Mouse (Mus musculus) CD4-positive helper T cell, adult 2 months (primary cell): ENCODE data around the gene Dnmt3a.

Experiments
- DNase-seq: peaks from one replicate; pipeline ENCODE4 v3.0.0-alpha.2; 2012; ENCODE audit warnings: low read depth, missing footprints, low spot score

Gene Dnmt3a

GRCm38 (mm10) chr12:3852521-3852920, 46.7 kb downstream of the Dnmt3a start:
- DNase-seq: peak; percentile 26

GRCm38 (mm10) chr12:3854419-3854818, 48.6 kb downstream of the Dnmt3a start:
- DNase-seq: no peak

GRCm38 (mm10) chr12:3855762-3856501, 50.1 kb downstream of the Dnmt3a start:
- DNase-seq: peak; percentile 69

DNA sequence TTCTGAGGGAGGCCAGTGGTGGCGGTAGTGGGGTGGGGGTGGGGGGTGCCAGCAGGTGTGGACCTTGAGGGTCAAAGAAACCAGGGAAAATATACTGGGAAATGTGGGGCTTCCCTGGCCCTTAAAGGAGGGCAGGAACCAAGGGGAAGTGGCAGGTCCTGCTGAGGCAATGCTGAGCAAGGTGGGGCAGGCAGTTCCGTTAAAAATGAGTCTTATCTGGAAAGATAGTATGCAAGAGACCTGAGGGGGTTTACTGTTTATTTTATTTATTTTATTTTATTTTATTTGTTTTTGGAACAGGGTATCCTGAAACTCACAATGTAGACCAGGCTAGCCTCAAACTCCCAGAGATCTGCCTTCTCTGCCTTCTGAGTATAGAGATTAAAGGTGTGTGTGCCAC, 50.9 kb downstream of the Dnmt3a start:
- DNase-seq: no peak

DNA sequence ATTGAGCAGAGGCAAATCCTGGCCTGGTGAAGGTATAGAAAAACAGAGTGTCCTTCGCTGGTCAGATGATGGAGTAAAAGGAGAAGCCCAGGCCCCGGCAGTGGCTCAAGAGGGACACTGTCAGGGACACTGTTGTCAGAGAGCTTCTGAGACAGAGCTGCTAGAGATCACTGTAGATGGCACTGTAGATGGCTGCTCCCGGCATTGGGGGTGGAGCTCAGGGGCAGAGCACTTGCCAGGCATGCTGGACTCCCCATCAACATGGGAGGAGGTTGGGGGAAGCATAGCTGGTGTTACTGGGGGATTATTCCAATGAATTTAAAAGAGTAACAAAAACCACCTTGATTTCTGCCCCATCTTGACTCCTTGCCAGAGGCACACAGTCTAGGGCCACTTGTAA, 51.4 kb downstream of the Dnmt3a start:
- DNase-seq: no peak

GRCm38 (mm10) chr12:3857773-3858172, 52.0 kb downstream of the Dnmt3a start:
- DNase-seq: no peak

DNA sequence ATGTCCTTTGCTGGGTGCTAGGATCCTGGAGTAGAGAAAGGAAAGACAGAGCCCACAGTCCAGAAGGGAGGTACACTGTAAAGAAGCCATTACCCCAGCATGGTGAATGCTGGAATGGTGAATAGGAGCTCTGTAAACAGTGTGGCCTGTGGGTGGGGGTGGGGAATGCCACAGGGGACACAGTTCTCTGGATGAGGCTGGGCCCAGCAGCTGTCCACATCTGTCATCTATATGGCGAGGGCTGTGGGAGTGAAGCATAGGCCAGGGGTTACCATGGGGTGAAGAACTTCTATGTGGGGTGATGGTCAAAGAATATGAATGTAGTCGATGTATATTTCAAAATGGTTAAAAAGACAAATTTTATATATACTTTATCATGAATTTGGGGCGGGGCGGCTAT, 52.9 kb downstream of the Dnmt3a start:
- DNase-seq: no peak

GRCm38 (mm10) chr12:3859545-3859944, 53.7 kb downstream of the Dnmt3a start:
- DNase-seq: no peak

- DNase-seq: no peak
Measured at GRCm38 (mm10) chr12:3860005-3860404, 54.2 kb downstream of the Dnmt3a start.

- no peak for DNase-seq
Measured at GRCm38 (mm10) chr12:3861665-3862228, 55.9 kb downstream of the Dnmt3a start.

DNA sequence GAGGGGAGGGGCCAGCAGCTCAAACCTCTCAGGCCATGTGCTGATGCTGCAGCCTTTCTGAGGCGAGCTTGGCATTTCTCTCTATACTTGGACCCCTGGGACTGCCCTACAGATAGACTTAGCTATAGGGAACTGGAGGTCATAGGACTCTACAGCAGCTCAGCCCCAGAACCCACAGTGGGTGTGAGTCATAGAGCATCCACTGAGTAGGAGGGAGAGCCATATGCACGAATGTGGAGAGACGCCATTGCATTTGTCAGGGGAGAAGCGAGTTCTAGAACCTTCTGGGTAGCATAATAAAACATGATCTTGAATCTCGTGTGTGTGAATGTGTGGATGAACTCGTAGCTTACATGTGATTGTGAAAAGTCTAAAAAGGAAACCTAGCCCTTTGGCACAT, 56.4 kb downstream of the Dnmt3a start:
- no peak for DNase-seq

GRCm38 (mm10) chr12:3864208-3864607, 58.4 kb downstream of the Dnmt3a start:
- no peak for DNase-seq

- DNase-seq: no peak
Measured at GRCm38 (mm10) chr12:3865594-3865993, 59.8 kb downstream of the Dnmt3a start.

DNA sequence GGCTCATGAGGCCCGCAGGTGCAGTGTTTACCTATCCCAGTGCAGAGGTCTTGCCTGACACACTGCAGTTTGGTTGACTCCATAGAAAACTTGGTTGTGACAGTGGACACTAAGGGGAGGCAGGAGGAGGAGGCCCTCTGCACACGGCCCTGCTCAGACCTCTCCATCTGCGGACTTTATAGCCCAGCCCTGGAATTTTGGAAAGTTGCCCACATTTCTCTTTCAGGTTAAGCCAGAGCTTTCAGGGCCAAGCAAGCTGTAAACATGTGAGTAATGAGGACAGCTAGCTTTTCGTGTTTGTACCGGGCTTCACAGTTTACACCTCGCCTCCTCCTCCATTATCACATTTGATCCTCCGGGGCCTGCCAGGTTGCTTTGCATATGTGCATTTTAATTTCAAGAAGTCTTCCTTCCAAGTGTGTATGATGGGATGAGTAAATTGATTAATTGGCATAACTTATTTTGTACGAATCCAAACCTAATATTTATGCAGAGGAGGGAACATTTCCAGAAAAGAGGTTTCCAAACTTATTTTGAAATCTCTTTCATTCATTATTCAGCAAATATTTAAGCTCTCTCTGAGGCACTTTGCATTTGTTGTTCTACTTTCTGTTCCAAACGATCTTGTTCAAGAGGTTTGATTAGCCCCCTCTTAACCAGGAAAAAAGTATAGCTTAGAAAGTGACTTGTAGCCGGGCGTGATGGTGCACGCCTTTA, 61.0 kb downstream of the Dnmt3a start:
- no peak for DNase-seq

GRCm38 (mm10) chr12:3868115-3868514, 62.3 kb downstream of the Dnmt3a start:
- no peak for DNase-seq

DNA sequence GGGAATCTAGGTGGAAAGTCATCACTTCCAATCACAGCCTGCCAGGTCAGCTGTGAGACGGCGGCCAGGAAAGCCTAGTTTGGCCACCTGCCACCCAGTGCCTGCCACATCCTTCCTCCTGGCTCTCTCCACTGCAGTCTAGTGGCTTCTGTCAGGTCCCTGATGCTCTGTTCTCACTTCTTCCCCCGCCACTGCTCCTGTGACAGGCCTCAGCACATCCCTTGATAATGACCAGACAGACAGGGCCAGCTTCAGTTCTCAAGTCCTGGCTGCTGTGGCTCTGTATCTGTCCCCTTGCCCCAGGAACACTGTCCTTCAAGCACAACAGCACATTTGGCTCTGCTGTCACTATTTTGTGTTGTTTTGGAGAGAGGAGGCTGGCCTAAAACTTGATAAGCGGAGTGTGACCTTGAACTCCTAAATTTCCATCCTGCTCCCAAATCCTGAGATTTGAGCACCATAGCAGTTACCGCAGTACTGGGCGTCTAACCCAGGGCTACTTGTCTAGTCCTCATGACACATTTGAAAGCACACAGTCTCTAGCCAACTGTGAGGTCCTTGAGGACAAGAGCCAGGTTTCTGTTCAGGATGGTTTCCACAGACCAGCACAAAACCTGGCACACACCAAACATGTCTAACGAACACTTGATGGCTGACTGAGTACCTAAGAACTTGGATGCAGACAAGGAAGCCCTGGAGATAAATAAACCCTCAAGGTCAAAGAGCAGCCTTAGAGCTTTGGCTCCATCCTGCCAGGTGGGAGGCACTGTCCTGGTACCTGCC, 63.1 kb downstream of the Dnmt3a start:
- DNase-seq: no peak

DNA sequence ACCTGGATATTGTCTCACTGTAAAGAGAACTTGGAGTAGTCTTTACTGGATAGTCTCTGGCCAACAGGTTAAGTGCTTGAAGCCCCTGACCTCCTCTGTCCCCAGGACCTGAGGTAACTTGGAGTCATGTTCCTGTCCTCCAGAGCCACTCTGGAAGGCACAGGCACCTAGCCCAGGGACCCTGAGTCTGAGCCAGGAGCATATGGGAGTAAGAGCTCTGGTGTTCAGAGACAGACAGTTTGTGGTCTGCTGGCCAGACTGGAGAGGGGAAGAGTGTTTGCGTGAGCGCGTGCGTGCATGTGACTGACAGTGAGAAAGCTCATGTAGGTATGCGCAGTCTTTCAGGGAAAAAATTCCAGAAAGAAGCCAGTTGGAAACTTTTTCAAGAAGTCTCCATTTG, 64.2 kb downstream of the Dnmt3a start:
- DNase-seq: no peak

DNA sequence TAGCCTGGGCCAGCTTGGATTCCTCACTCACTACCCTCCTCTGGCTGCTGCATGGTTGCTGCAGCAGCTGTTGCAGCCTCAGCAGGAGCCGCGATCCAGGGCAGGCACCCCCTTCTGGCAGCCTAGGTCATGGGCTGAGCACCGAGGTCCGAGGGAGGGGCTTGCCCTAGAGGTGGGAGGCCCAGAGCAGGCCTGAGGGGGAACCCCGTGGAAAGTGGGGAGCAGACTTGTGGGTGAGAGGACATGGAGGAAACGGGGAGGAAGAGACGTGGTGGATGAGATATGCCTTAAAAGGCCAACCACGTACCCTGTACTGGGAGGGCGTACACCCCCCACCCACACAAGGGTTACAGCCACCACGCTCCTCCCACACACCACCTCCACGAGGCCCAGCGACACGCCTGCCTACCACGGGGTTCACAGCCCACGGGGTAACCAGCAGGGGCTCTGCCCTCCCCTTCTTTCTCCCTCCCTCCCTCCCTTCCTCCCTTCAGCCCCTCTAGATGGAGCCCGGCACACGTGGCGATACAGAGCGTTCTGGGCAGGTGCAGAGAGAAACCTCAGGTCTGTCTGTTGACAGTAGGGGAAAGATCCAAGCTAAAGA, 65.2 kb downstream of the Dnmt3a start:
- DNase-seq: peak; percentile 88

- DNase-seq: no peak
Measured at GRCm38 (mm10) chr12:3871637-3872036, 65.8 kb downstream of the Dnmt3a start.

DNA sequence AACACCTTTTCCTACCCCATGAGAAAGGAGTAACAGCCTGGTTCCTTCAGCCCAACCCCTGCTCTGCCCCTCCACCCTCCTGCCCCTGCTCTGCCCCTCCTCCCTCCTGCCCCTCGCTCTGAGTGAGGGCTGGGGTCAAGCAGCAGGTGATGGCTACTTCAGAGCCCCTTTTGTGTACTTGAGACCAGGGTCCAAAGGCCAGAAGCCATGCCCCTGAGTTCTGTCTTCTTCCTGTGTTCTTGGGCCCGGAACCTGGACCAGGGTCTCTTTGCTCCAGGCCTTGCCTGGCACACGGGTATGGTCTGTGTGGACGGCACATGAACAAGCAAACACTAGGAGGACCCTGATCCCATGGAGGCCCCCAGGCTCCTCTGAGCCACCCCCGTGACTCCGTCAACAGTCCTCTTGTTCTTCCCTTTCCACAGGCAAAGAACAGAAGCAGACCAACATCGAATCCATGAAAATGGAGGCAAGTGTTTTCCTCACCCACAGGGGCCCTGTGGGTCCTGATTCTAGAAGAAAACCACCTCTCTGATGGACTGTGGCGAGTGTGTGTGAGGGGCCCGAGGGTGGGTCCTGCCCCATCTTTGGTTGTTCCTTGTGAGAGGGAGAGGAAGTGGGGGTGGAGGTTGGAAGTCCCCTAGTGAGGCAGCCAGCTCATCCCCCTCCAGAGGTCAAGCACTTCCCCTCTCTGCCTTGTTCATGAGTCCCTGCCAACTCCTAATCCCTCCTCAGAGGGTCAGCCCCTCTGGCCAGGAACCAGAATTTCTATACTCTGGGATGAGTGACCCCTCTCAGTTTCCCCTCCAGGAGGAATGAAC, 66.8 kb downstream of the Dnmt3a start:
- DNase-seq: no peak

GRCm38 (mm10) chr12:3875474-3875873, 69.7 kb downstream of the Dnmt3a start:
- no peak for DNase-seq
